Mouse (Mus musculus) embryonic fibroblast, embryonic 13.5 days (primary cell): ENCODE results near the gene Purb.

ENCODE experiments used
- CTCF ChIP-seq: IDR thresholded peaks from 2 replicates; pipeline ENCODE4 v1.5.1; 2011; ENCODE audit warnings: mild to moderate bottlenecking, control low read depth, low read length, moderate library complexity, borderline replicate concordance; ENCODE audit not compliant: insufficient read depth
- POLR2A ChIP-seq: IDR thresholded peaks from 2 replicates; pipeline ENCODE4 v1.6.1; 2011; ENCODE audit warnings: low read depth, mild to moderate bottlenecking, control low read depth, low read length, moderate library complexity

- TF ChIP-seq POLR2A, result no peak
- TF ChIP-seq CTCF, result no peak
Observed at GRCm38 (mm10) chr11:6440171-6440570, 35.5 kb downstream of the Purb start.
